Mouse (Mus musculus) neutrophil, adult 59 days (primary cell): Measurements from ENCODE around the gene Ism2. TPM values are rescaled to one million over a fixed set of nuclear protein-coding genes. Genes with fewer than 3 reads are reported as not detected.

Experiments
- total RNA-seq, 2 experiments: library from RNA; stranded (reverse); gene quantifications; 1 replicate in 1 of 2; 2 replicates in 1 of 2; pipeline ENCODE4 v1.2.4; 2023

Ism2 gene
- total RNA-seq, result not detected

DNA sequence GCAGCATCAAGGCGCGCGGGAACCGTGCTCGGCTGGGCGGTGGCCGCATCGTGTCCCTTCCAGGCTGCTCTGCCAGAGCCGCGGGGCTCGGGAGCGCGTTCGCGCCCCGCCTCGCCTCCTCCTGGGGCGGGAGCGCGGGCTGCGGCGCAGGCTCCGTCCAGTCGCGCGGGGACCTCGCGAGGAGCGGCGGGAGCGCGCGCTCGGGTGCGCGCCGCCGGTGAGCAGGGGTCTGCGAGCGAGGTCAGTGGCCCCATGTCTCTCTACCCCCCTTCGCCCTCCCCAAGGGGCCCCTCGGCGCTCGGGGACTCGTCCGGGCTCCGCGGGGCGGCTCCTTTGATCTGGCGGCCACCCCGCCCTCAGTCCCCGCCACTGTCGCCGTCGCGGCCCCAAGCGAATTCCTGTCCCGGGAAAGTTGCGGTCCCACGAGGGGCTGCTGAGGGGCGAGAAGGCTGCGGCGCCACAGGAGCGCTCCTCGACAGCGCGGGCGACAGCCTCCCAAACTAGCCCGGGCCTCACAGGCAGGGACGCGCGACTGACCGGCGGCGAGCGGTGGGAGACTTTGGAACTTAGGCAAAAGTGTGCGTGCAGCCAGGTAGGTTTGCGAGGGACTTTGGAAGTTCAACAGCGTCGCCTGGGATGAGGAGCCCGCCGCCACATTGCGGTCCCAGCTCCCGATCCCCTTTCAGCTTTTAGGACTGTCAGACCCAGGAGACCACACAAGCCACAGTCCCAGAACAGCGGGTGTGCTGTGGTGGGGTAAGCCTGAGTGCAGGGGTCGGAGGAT, at the start of gene Ism2:
TSS of gene Ism2 (minus strand) at position 49 of the 784 bp plus-strand sequence.

DNA sequence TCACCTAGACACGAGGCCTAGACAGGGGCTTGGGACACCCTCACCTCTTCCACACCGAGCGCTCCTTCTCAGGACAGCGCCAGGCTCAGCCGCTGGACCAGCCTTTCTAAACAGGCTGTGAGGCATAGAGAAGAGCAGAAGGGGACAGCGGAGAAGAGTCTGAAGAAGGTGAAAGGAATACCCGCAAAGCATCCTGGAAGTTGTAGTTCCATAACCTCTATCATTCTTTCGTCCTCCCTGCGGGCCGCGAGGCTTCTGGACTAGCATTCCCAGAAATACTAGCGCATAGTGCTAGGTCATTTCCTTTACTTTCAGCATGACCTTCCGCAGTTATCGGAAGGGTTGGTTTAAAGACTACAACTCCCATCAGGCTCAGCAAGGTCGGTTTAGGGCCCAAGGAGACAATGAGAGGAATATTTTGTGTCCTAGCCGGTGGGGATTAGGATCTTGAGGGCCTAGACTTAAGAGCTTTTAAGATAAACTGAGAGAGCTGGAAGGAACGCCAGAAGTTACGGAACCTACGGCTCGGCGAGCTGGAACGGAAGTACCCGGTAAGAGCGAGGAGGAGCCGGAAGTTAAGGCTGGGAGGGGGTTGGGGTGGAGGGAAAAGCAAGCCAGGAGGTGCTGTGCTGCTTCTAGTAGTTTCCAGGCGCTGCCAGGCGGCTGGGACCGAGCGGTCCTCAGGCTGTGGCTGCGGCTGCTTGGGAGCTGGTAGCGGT, 33.2 kb downstream of the Ism2 start, which contains the start of the genes Vipas39 and Ahsa1:
TSS of gene Vipas39 (minus strand) at position 149 of the 719 bp plus-strand sequence.
TSS of gene Ahsa1 (plus strand) at position 372 of the 719 bp plus-strand sequence.

DNA sequence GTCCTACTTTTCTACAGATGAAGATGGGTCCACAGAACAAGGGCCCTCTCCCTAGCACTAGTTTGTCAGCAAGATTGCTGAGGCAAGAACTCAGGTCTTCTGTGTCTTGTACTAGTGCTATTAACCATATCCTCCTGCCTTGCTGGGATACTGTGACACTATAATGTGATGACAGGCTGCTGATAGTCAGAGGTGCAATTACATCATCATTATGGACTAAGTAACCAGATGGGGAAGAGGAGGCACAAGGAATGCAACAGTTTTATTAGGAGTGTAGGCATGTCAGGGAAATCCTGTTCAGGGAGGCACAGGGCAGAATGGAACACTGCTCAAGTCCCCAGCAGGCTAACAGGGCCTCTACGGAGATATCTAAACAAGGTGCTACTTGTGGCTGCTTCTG, 60.9 kb downstream of the Ism2 start, which contains the start of gene Noxred1:
TSS of gene Noxred1 (minus strand) at position 101 of the 400 bp plus-strand sequence.

Other genes with a start within 250 kb of the Ism2 start
- not detected for gene Ngb, start 197.2 kb downstream of the Ism2 start, total RNA-seq
- 1 to 10 TPM; 7.9 to 8.7 TPM for gene Gstz1, start 152.5 kb downstream of the Ism2 start, total RNA-seq
- 1 to 10 TPM; 2.3 to 2.7 TPM for gene Pomt2, start 151.7 kb downstream of the Ism2 start, total RNA-seq
- under 1 TPM in 1 of 2 experiments, not detected in 1; 0.77 TPM for gene Samd15, start 100.0 kb downstream of the Ism2 start, total RNA-seq
- gene Tmed8, start 99.3 kb downstream of the Ism2 start, total RNA-seq, result 10 to 100 TPM in 1 of 2 experiments, 1 to 10 TPM in 1; 9.9 to 10.6 TPM
- 1 to 10 TPM; 2.9 to 3.1 TPM for gene Noxred1, start 61.0 kb downstream of the Ism2 start, total RNA-seq
- 10 to 100 TPM; 25.7 to 31.5 TPM for gene Vipas39, start 33.4 kb downstream of the Ism2 start, total RNA-seq
- 10 to 100 TPM; 71.3 to 76.8 TPM for gene Ahsa1, start 33.2 kb downstream of the Ism2 start, total RNA-seq
- gene Sptlc2, start 88.7 kb upstream of the Ism2 start, total RNA-seq, result 100 to 1,000 TPM; 118 to 124 TPM
- gene Slirp, start 144.2 kb upstream of the Ism2 start, total RNA-seq, result 10 to 100 TPM; 32.0 to 43.1 TPM
- gene Alkbh1, start 144.3 kb upstream of the Ism2 start, total RNA-seq, result 10 to 100 TPM; 20.7 to 24.0 TPM
- 10 to 100 TPM; 42.4 to 46.1 TPM for gene Snw1, start 172.6 kb upstream of the Ism2 start, total RNA-seq
- gene Gm5788, start 195.0 kb upstream of the Ism2 start, total RNA-seq, result not detected
- not detected for gene Gm8300, start 214.6 kb upstream of the Ism2 start, total RNA-seq